Mouse (Mus musculus): ENCODE measurements around the gene Adtrp.

DNA sequence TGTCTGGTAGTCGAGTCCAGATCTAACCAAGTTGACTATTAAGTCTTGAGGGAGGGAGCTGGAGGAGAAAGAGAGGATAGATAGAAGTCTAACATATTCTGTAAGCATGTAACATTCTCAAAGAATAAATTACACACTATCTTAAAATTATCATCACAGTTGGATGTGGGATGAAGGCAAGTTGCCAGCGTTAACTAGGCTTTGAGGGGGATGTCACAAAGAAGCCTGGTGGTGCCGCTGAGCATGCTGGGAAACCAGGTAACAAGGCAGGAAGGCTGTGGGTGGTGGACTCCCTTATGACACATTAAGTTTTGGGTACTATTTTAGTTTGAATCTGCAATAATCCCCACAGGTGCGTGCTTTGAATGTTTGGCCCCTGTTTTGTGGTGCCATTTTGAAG, 129.4 kb downstream of the Adtrp start:
- no peak for TF ChIP-seq CTCF (IDR thresholded peaks at IDR 0.05; ENCODE audit: extremely low read depth, insufficient read length, insufficient replicate concordance, low read depth, low read length)
- no peak for TF ChIP-seq POLR2A (IDR thresholded peaks at IDR 0.05; ENCODE audit: low read depth, low read length)

Data from small intestine, adult 2 months (tissue).